Mouse (Mus musculus) limb, embryonic 14.5 days (tissue): ENCODE data around the gene Acot11. TPM values are rescaled to one million over a fixed set of nuclear protein-coding genes. Genes with fewer than 3 reads are reported as not detected.
A peak's percentile ranks its signal among the peaks of the same experiment; 100 is the strongest.

Experiments used
- ATAC-seq: fragments of 200-750 bp; cut with Nextera tagmentation; 2 replicates; pipeline ENCODE4 v1.8.0; 2017; ENCODE audit warnings: low read depth, moderate number of reproducible peaks, moderate TSS enrichment; ENCODE audit not compliant: low FRiP score
- DNase-seq: peaks from one replicate; pipeline ENCODE4 v3.0.0-alpha.2; 2015; ENCODE audit warnings: low spot score
- H3K27ac ChIP-seq: fragments of 300-500 bp; sonication (generic); replicated peaks from 2 replicates; pipeline ENCODE4 v1.5.1; 2014; ENCODE audit warnings: low read depth, mild to moderate bottlenecking, low read length, moderate library complexity, mixed read lengths
- H3K27me3 ChIP-seq: fragments of 300-500 bp; sonication (generic); 2 replicates; pipeline ENCODE4 v1.6.1; 2014; ENCODE audit warnings: low read length, mixed read lengths; ENCODE audit not compliant: control insufficient read depth, insufficient read depth
- H3K36me3 ChIP-seq: fragments of 300-500 bp; sonication (generic); 2 replicates; pipeline ENCODE4 v1.6.1; 2014; ENCODE audit warnings: mild to moderate bottlenecking, low read length, moderate library complexity, mixed read lengths; ENCODE audit not compliant: control insufficient read depth, insufficient read depth
- H3K4me1 ChIP-seq: fragments of 300-500 bp; sonication (generic); 2 replicates; pipeline ENCODE4 v1.6.1; 2014; ENCODE audit warnings: antibody characterized with exemption, low read length, mixed read lengths; ENCODE audit not compliant: control insufficient read depth, insufficient read depth
- H3K4me2 ChIP-seq: fragments of 300-500 bp; sonication (generic); replicated peaks from 2 replicates; pipeline ENCODE4 v1.6.1; 2014; ENCODE audit warnings: low read depth, mild to moderate bottlenecking, low read length, moderate library complexity; ENCODE audit not compliant: severe bottlenecking
- H3K4me3 ChIP-seq: fragments of 300-500 bp; sonication (generic); replicated peaks from 2 replicates; pipeline ENCODE4 v1.5.1; 2014; ENCODE audit warnings: low read length
- H3K9ac ChIP-seq: fragments of 300-500 bp; sonication (generic); 2 replicates; pipeline ENCODE4 v1.6.1; 2014; ENCODE audit warnings: mild to moderate bottlenecking, low read depth, low read length, moderate library complexity; ENCODE audit not compliant: severe bottlenecking
- H3K9me3 ChIP-seq: fragments of 300-500 bp; sonication (generic); 2 replicates; pipeline ENCODE4 v1.6.1; 2016; ENCODE audit warnings: low read length; ENCODE audit not compliant: control insufficient read depth
- POLR2A ChIP-seq: fragments of 200-500 bp; IDR thresholded peaks from 2 replicates; pipeline ENCODE4 v1.8.0; 2012; ENCODE audit warnings: inconsistent platforms, mild to moderate bottlenecking, moderate library complexity, borderline replicate concordance; ENCODE audit not compliant: insufficient read depth, insufficient read length; ENCODE audit errors: extremely low read depth
- WGBS: fragments of 180-500 bp; shearing (Covaris S2); extraction: QIAGEN DNeasy Blood & Tissue Kit; methylation state at CpG from one replicate; pipeline ENCODE4 v1.1.7; 2014; 5-methylcytosine and 5-hydroxymethylcytosine counted together
- polyA plus RNA-seq, 2 experiments: library from polyadenylated mRNA; depleted of rRNA in 1 of 2; stranded (reverse) in 1 of 2; unstranded in 1 of 2; fragments of >200 nt; fragmentation: Nextera tagmentation in 1 of 2; extraction: Ambion mirVana in 1 of 2; gene quantifications; 2 replicates each; pipeline versions ENCODE4 v1.2.1 to v1.2.3; 2012 to 2014

Gene Acot11
- polyA plus RNA-seq, 2 experiments = 4.3 to 6.1 TPM

DNA sequence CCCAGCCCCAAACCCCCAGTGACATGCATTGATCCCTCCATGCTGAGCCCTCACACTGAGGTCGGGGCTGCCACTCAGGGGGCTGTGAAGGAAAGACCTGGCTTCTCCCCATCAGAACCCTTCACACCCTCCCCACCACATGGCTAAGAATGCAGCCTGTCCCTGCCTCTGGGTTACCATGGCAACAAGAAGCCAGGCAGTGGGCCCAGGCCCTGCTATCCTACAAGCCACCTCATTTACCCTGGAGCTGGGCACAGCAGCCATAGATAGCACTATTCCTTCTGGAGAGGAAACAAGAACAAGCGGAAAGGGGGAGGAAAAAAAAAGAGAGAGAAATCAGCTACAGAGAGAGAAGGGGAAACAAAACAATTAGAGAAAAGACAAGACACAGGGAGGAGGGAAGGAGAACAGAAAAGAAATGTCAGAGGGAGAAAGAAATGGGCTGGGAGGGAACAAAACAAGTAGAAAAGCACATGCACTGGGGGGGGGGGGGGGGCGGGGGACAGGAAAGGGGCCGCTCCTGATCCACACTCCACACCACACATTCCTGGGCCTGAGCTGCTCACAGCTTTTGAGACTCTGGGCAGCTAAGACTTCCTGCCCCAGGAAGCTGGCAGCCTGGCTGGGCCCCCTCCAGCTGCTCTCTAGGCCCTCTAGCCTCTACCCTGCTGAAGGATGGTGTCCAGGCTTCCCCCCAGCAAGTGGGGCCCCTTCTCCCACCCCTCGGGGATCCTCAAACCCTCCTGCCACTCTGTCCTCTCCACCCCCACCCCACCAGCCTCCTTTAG, 18.9 kb downstream of the Acot11 start:
- 0 out of 2 replicates have a peak overlapping the region, but pooled peaks have one; percentile 21 for H3K9ac ChIP-seq
- H3K27me3 ChIP-seq = no peaks in the 10 kb centered on the region
- H3K4me1 ChIP-seq = peaks cover 61% of the 10 kb centered on the region
- 7% methylated on average over 3 of the region's 5 CpGs for WGBS
- H3K9me3 ChIP-seq = no peaks in the 10 kb centered on the region
- H3K4me3 ChIP-seq = no peak overlapping the region
- H3K4me2 ChIP-seq = peak overlapping the region; percentile 11; the same call in 1 of the 2 replicates
- DNase-seq = peak; percentile 69
- TF ChIP-seq POLR2A = no peak
- H3K36me3 ChIP-seq = no peaks in the 10 kb centered on the region
- ATAC-seq = peak; percentile 82
- H3K27ac ChIP-seq = peak overlapping the region; percentile 91

DNA sequence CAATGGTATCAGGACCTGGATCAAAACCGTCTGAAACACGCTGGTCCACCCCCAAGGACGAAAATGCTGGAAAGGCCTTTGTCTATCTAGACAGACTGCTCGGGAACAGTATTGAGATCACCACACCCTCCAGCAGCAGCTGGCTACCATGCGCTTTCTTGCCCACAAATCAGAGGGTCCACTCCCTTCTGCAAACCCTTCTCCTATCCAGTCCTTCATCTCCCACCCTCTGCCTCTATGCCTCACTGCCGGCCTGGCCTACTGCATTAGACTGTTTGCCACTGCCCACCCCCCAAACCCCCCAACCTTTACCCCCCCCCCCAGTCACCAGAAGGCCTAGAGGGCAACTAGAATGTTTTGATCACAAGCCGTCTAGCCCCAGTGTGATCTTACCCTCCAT, 19.5 kb downstream of the Acot11 start:
- no peaks in the 10 kb centered on the region for H3K9me3 ChIP-seq
- H3K27me3 ChIP-seq = no peaks in the 10 kb centered on the region
- H3K4me2 ChIP-seq = no peak overlapping the region
- ATAC-seq (no peak), DNase-seq (no peak)
- TF ChIP-seq POLR2A = no peak
- H3K27ac ChIP-seq = peak overlapping the region; percentile 91
- no peaks in the 10 kb centered on the region for H3K36me3 ChIP-seq
- peaks cover 66% of the 10 kb centered on the region for H3K4me1 ChIP-seq
- no peak overlapping the region for H3K9ac ChIP-seq
- H3K4me3 ChIP-seq = no peak overlapping the region
- 67% methylated on average over 7 of the region's 7 CpGs for WGBS

DNA sequence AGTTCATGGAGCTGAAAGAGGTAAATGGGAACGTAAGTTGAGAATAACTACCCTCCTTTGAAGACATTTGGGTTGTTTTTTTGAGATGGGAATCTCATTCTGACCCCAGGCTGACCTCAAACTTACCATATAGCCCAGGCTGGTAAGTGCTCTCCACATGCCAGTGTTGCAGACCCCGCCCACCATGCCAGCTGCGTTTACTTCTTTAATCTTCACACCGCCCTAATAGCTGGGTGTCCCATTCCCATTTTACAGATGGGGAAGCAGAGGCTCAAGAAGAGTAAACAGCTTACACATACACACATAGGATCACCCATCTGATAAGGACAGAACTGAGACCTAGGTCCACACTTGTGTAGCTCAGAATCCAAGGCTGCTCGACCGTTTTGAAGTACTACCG, 20.0 kb downstream of the Acot11 start:
- no peaks in the 10 kb centered on the region for H3K27me3 ChIP-seq
- 88% methylated on average over 7 of the region's 7 CpGs for WGBS
- no peak for DNase-seq
- H3K9me3 ChIP-seq = no peaks in the 10 kb centered on the region
- H3K36me3 ChIP-seq = no peaks in the 10 kb centered on the region
- H3K9ac ChIP-seq = no peak overlapping the region
- H3K27ac ChIP-seq = peak overlapping the region; percentile 91; the same call in 1 of the 2 replicates
- H3K4me1 ChIP-seq = peaks cover 72% of the 10 kb centered on the region
- no peak overlapping the region for H3K4me2 ChIP-seq
- TF ChIP-seq POLR2A = no peak
- ATAC-seq = no peak
- H3K4me3 ChIP-seq = no peak overlapping the region

DNA sequence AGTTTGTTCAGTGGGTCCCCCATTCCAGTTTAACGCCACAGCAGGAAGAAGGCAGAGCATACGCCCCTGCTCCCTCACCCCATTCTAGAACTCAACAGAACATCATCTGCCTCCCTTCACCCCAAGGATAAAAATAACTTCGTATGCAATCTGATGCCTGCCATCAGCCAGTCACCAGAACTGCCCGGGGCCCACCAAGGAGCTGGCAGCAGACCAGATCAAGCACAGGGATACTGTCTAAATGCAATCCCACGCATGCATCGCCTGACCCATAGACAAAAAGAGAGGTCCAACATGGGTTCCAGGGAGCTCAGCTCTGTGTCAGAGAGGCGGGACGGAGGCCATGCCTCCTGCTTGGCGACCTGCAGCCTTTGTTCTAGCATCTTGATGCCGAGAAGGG, 21.7 kb downstream of the Acot11 start:
- Histone ChIP-seq H3K27ac (peak overlapping the region; percentile 62; the same call in 1 of the 2 replicates), H3K4me2 (no peak overlapping the region), H3K4me3 (no peak overlapping the region), H3K9ac (no peak overlapping the region), H3K27me3 (no peaks in the 10 kb centered on the region), H3K36me3 (no peaks in the 10 kb centered on the region), H3K9me3 (no peaks in the 10 kb centered on the region), H3K4me1 (peaks cover 77% of the 10 kb centered on the region)
- no peak for ATAC-seq
- no peak for TF ChIP-seq POLR2A
- 68% methylated on average over 10 of the region's 10 CpGs for WGBS
- DNase-seq = no peak

DNA sequence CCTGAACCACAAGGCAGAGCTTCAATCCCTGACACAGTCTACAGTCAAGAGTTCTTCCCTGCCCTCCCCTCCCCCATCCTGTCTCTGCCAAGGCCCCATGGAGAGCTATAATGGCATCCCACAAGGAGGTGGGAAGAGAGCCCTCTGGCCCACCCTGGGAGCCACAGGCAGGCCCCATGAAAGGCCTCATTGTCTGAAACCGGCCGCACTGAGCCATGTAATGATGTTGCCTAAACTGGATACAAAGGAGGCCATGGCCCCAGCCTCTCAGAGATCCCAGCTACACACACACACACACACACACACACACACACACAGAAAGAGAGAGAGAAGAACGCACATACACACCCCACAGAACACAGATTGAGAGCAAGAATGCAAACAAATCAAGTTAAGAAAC, 24.8 kb downstream of the Acot11 start:
- no peaks in the 10 kb centered on the region for H3K36me3 ChIP-seq
- DNase-seq (no peak), ATAC-seq (no peak)
- WGBS = 49% methylated on average over 3 of the region's 3 CpGs
- no peak overlapping the region for H3K4me3 ChIP-seq
- no peak overlapping the region for H3K4me2 ChIP-seq
- no peak for TF ChIP-seq POLR2A
- H3K27ac ChIP-seq = 0 out of 2 replicates have a peak overlapping the region, but pooled peaks have one; percentile 26
- H3K27me3 ChIP-seq = no peaks in the 10 kb centered on the region
- no peak overlapping the region for H3K9ac ChIP-seq
- no peaks in the 10 kb centered on the region for H3K9me3 ChIP-seq
- peaks cover 54% of the 10 kb centered on the region for H3K4me1 ChIP-seq
